10 mouse cellular contexts compared by ENCODE assay signal in genomic region chr15:43758256-43758655, GRCm38 (mm10).
A peak's percentile ranks its signal among the peaks of the same experiment; 100 is the strongest.
DNase-seq lines count a peak whose midpoint lies in the region; ATAC-seq and TF ChIP-seq lines count a peak whose summit lies in the region.
"Had no signal": no experiment of that assay in that cellular context is flagged by ENCODE, and none has a peak within 500 bp of the region (broad histone marks: within the 10 kb centered on the region; RNA-seq: fewer than 3 reads in every experiment).

No protein-coding gene starts in this region.

- no peak overlapping the region for H3K4me2 ChIP-seq in hindbrain, postnatal 0 days (ENCODE audit: low read depth, low read length)
- no peak overlapping the region for H3K4me2 ChIP-seq in midbrain, embryonic 11.5 days

- 17% methylated on average over 3 of the region's 3 CpGs for WGBS in hindbrain, postnatal 0 days
- 30% methylated on average over 3 of the region's 3 CpGs for WGBS in hindbrain, embryonic 10.5 days
- 22% methylated on average over 3 of the region's 3 CpGs for WGBS in midbrain, embryonic 11.5 days
- WGBS in midbrain, embryonic 10.5 days = 24% methylated on average over 3 of the region's 3 CpGs

- H3K27ac ChIP-seq in hindbrain, postnatal 0 days = no peak overlapping the region
- no peak overlapping the region for H3K27ac ChIP-seq in hindbrain, embryonic 10.5 days
- H3K27ac ChIP-seq in midbrain, embryonic 11.5 days (ENCODE audit: low read depth, low read length) = no peak overlapping the region
- no peak overlapping the region for H3K27ac ChIP-seq in midbrain, embryonic 10.5 days (replicated peaks)

- H3K36me3 ChIP-seq in hindbrain, postnatal 0 days (ENCODE audit: insufficient read depth, low read length) = no peaks in the 10 kb centered on the region
- no peaks in the 10 kb centered on the region for H3K36me3 ChIP-seq in hindbrain, embryonic 10.5 days
- H3K36me3 ChIP-seq in midbrain, embryonic 11.5 days (ENCODE audit: control insufficient read depth, insufficient read depth, low read length) = no peaks in the 10 kb centered on the region
- no peaks in the 10 kb centered on the region for H3K36me3 ChIP-seq in midbrain, embryonic 10.5 days

- no peaks in the 10 kb centered on the region for H3K9me3 ChIP-seq in hindbrain, postnatal 0 days (ENCODE audit: low read length)
- no peaks in the 10 kb centered on the region for H3K9me3 ChIP-seq in hindbrain, embryonic 10.5 days
- H3K9me3 ChIP-seq in midbrain, embryonic 11.5 days (ENCODE audit: control insufficient read depth, low read length) = no peaks in the 10 kb centered on the region
- no peaks in the 10 kb centered on the region for H3K9me3 ChIP-seq in midbrain, embryonic 10.5 days (replicated peaks)

- peak; percentile 76 for TF ChIP-seq CTCF in hindbrain, postnatal 0 days (IDR thresholded peaks at IDR 0.05; ENCODE audit: low read depth)
- TF ChIP-seq CTCF in brain, embryonic 14.5 days (IDR thresholded peaks at IDR 0.05; ENCODE audit: borderline replicate concordance, extremely low read depth, insufficient read depth, insufficient read length) = no peak

- TF ChIP-seq POLR2A in brain, embryonic 14.5 days (IDR thresholded peaks at IDR 0.05; ENCODE audit: borderline replicate concordance, extremely low read depth, insufficient read depth, insufficient read length, poor library complexity, severe bottlenecking) = no peak

- no peak overlapping the region for H3K4me3 ChIP-seq in hindbrain, postnatal 0 days (ENCODE audit: low read length)
- no peak overlapping the region for H3K4me3 ChIP-seq in hindbrain, embryonic 10.5 days
- no peak overlapping the region for H3K4me3 ChIP-seq in midbrain, embryonic 11.5 days (ENCODE audit: low read depth, low read length)
- no peak overlapping the region for H3K4me3 ChIP-seq in midbrain, embryonic 10.5 days

- no peaks in the 10 kb centered on the region for H3K4me1 ChIP-seq in hindbrain, postnatal 0 days (ENCODE audit: insufficient read depth, low read length)
- H3K4me1 ChIP-seq in hindbrain, embryonic 10.5 days (replicated peaks) = no peaks in the 10 kb centered on the region
- no peaks in the 10 kb centered on the region for H3K4me1 ChIP-seq in midbrain, embryonic 11.5 days (ENCODE audit: control insufficient read depth, insufficient read depth, low read length)
- no peaks in the 10 kb centered on the region for H3K4me1 ChIP-seq in midbrain, embryonic 10.5 days

- ATAC-seq in hindbrain, postnatal 0 days = no peak
- no peak for ATAC-seq in midbrain, embryonic 11.5 days (ENCODE audit: low FRiP score)
- peak; percentile 78 for ATAC-seq in megakaryocyte progenitor cell, adult 5-6 weeks (replicated peaks; ENCODE audit: poor library complexity)

- DNase-seq in hindbrain, postnatal 0 days (ENCODE audit: low spot score) = peak; percentile 77
- no peak for DNase-seq in hindbrain, embryonic 10.5 days (ENCODE audit: low spot score)
- DNase-seq in midbrain, embryonic 11.5 days (ENCODE audit: low spot score, missing footprints) = peak; percentile 88
- DNase-seq in midbrain, embryonic 10.5 days (ENCODE audit: low spot score) = no peak
- peak; percentile 72 for DNase-seq in brain, embryonic 14.5 days (ENCODE audit: low read depth)
- DNase-seq in adrenal gland, adult 18-20 months (ENCODE audit: low spot score in 2 of 2) = no peak
- DNase-seq in cerebellum, adult 9-10 months = no peak
- DNase-seq: lung, postnatal 14 days; right cerebral cortex, postnatal 14 days had no signal

- H3K27me3 ChIP-seq in hindbrain, postnatal 0 days (ENCODE audit: insufficient read depth, low read length) = no peaks in the 10 kb centered on the region
- H3K27me3 ChIP-seq in hindbrain, embryonic 10.5 days (ENCODE audit: insufficient read depth, poor library complexity, severe bottlenecking) = no peaks in the 10 kb centered on the region
- H3K27me3 ChIP-seq in midbrain, embryonic 11.5 days (ENCODE audit: control insufficient read depth, insufficient read depth, low read length) = no peaks in the 10 kb centered on the region
- no peaks in the 10 kb centered on the region for H3K27me3 ChIP-seq in midbrain, embryonic 10.5 days (ENCODE audit: low read depth, poor library complexity, severe bottlenecking)

- no peak overlapping the region for H3K9ac ChIP-seq in hindbrain, postnatal 0 days (replicated peaks; ENCODE audit: low read length)
- H3K9ac ChIP-seq in midbrain, embryonic 11.5 days (ENCODE audit: low read length) = no peak overlapping the region

Comparison
In these comparisons a context has a peak if more than half of its experiments do, and no peak if none do; other contexts are left out.
1. DNase-seq: peak in hindbrain, postnatal 0 days (single experiment), midbrain, embryonic 11.5 days (single experiment) and brain, embryonic 14.5 days (single experiment); none in hindbrain, embryonic 10.5 days (single experiment), midbrain, embryonic 10.5 days (single experiment), adrenal gland, adult 18-20 months (0 of 2) and cerebellum, adult 9-10 months (single experiment).